Mouse (Mus musculus) activated CD4-positive, CD25-positive, alpha-beta regulatory T cell, adult 9 weeks (primary cell): Measurements from ENCODE around the gene Hax1. TPM values are rescaled to one million over a fixed set of nuclear protein-coding genes. Genes with fewer than 3 reads are reported as not detected.

ENCODE experiments used
- polyA plus RNA-seq: library from polyadenylated mRNA; unstranded; fragments of 100-300 nt; shearing (Covaris generic); gene quantifications from one replicate; pipeline ENCODE4 v1.2.1, GENCODE M21; 2017

Gene Hax1
- 114 TPM for polyA plus RNA-seq

DNA sequence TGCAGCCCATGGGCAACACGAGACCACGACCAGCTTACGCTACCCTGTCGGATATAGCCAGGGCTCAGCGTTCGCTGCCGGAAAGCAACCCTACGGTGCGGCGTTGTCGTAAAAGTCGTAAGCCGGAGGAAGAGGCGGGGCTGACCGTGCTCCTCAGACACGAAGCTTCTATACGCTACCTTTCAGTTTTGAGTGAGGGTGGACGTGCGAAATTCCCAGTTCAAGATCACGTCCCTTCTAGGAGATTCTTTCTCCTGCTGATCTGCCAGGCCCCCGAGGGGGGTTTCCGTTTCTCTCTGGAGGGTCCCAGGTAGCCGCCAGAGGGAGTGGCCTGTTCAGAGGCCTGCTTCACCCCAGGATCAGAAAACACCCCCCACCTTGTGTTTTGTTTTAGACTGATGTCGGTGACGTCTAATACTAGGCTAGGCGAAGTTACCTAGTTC is at the start of gene Hax1:
TSS of gene Hax1 (minus strand) at position 169 of the 443 bp plus-strand sequence.

DNA sequence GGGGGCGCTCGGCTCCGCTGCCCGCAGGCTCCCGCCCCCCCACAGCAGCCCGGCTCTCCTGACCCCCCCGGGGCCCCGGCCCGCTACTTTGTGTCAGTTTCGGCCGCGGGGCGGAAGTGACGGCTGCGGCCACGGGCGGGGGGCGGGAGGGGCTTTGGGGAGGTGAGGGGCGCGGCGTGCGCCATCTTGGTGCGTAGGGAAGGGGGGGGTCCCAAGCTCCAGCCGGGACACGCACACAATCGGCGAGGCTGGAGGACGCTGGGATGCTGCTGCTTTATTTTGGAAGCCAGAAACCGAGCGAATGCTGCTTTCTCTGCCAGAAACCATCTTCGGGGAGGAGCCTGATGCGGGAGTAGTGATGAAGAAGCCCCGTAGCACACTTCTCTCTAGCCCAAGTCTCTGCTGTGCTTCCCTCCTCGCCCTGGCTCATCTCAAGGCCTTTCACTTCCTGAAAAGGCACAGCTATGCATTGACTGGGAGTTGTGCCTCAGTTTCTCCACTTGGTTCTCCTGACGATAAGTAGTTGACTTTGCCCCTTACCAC is 35.3 kb downstream of the Hax1 start, which contains the start of gene Atp8b2:
TSS of gene Atp8b2 (minus strand) at position 288 of the 543 bp plus-strand sequence.

Other genes with a start within 250 kb of the Hax1 start
- gene Chrnb2, start 234.1 kb downstream of the Hax1 start, polyA plus RNA-seq = 1.5 TPM
- 8.6 TPM for gene Ube2q1, start 225.2 kb downstream of the Hax1 start, polyA plus RNA-seq
- gene She, start 167.4 kb downstream of the Hax1 start, polyA plus RNA-seq = 6.6 TPM
- gene Il6ra, start 85.6 kb downstream of the Hax1 start, polyA plus RNA-seq = 15.5 TPM
- 35.5 TPM for gene Atp8b2, start 35.3 kb downstream of the Hax1 start, polyA plus RNA-seq
- 163 TPM for gene 4933434E20Rik, start 52.9 kb upstream of the Hax1 start, polyA plus RNA-seq
- gene Ubap2l, start 53.8 kb upstream of the Hax1 start, polyA plus RNA-seq = 273 TPM
- 945 TPM for gene Tpm3, start 73.9 kb upstream of the Hax1 start, polyA plus RNA-seq
- gene Nup210l, start 105.4 kb upstream of the Hax1 start, polyA plus RNA-seq = 0.81 TPM
- 2,953 TPM for gene Rps27, start 214.9 kb upstream of the Hax1 start, polyA plus RNA-seq
- not detected for gene Rab13, start 214.9 kb upstream of the Hax1 start, polyA plus RNA-seq
- gene Jtb, start 232.8 kb upstream of the Hax1 start, polyA plus RNA-seq = 172 TPM
- not detected for gene Creb3l4, start 244.7 kb upstream of the Hax1 start, polyA plus RNA-seq
- gene Slc39a1, start 249.4 kb upstream of the Hax1 start, polyA plus RNA-seq = 4.2 TPM